Mouse (Mus musculus) lung, adult 2 months (tissue): ENCODE results near the gene Slc8a3.

Experiments used
- CTCF ChIP-seq: fragments of 200-500 bp; IDR thresholded peaks from 2 replicates; pipeline ENCODE4 v1.5.1; 2011; ENCODE audit warnings: mild to moderate bottlenecking, low read length, control low read depth; ENCODE audit not compliant: insufficient read depth
- POLR2A ChIP-seq: fragments of 200-500 bp; IDR thresholded peaks from 2 replicates; pipeline ENCODE4 v1.6.1; 2011; ENCODE audit warnings: low read depth, mild to moderate bottlenecking, control low read depth, low read length, borderline replicate concordance; ENCODE audit errors: extremely low read depth

- TF ChIP-seq CTCF (no peak), POLR2A (no peak)
Measured at GRCm38 (mm10) chr12:81317811-81318210, 15.2 kb downstream of the Slc8a3 start.
